Mouse (Mus musculus): ENCODE data around the gene Gm42957.
"Not testable (repeated sequence)": the region's sequence is repeated elsewhere in the genome, so short reads cannot be mapped to it uniquely, and the experiment has no call there.

Gm42957 gene

DNA sequence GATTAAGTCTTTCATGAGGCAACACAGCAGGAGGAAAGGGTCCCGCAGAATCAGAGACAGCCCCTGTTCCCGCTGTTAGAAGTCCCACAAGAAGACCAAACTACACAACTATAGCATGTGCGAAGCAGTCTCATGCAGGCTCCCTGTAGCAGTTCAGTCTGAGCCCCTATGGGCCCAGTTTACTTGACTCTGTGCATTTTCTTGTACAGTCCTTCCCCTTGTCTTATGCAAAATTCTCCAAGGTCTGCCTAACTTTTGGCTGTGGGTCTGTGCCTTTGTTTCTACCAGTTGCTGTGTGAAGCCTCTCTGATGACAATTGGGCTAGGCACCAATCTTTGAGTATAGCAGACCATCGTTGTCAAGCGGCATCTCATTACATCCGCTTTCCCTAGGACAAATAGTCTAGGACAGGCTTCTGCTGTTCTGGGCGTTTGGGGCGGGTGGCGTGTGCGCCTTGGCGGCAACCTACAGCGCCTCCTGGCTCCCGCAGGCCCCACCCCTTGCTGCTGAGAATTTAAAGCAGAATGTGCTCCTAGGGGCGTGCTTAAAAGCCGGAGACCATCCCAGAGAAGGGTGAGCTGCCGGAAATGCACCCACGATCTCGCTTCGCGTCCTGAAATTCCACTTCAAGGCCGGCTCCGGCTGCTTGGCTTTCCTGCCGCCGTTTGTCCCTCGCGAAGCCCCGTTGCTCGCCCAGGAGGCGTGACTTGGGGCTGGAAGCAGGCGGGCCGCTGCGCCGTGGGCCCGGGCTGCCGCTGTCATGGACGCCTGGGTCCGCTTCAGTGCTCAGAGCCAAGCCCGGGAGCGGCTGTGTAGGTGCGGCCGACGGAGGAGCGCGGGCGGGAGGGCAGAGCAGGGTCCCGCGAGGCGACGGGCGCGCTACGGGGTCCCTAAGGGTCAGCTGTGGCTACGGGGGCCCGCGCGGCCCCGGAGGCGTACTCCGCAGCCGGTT lies at the start of gene Gm42957, which contains the start of gene Pex11b:
TSS of gene Gm42957 (plus strand) at position 547 of the 952 bp plus-strand sequence.
TSS of gene Pex11b (plus strand) at position 449 of the 952 bp plus-strand sequence.
- DNase-seq (ENCODE audit: low read depth): peak; percentile 89

DNA sequence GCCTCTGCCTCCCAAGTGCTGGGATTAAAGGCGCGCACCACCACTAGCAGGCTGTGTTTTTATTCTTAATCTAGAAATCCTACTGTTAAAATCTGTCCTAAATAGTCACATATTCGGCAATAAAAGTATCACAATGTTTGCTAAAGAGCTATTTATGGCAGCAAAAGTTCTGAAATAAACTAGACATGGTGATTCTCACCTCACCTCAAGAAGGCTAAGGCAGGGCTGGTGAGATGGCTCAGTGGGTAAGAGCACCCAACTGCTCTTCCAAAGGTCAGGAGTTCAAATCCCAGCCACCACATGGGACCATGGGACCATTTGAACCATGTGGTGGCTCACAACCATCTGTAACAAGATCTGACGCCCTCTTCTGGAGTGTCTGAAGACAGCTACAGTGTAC lies 44.6 kb upstream of the Gm42957 start:
- DNase-seq (ENCODE audit: low read depth): no peak

DNA sequence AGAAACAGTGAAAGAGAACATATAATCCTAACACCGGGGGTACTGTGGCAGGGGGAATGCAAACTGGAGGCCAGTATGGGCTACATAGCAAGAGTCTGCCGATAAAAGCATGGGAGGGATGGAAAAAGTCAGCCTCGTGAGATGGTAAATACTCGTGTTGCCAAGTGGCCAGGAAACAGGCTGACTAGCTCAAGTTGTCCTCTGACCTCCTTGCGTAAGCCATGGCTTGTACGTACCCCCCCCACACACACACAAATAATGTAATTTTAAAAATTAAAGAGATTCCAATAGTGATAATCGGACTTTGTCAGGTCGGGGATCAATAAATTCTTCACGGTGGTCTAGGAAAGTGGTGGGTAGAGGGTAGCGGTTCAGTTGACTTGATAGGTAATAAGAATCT lies 41.9 kb upstream of the Gm42957 start:
- peak; percentile 79 for DNase-seq (ENCODE audit: low read depth)

DNA sequence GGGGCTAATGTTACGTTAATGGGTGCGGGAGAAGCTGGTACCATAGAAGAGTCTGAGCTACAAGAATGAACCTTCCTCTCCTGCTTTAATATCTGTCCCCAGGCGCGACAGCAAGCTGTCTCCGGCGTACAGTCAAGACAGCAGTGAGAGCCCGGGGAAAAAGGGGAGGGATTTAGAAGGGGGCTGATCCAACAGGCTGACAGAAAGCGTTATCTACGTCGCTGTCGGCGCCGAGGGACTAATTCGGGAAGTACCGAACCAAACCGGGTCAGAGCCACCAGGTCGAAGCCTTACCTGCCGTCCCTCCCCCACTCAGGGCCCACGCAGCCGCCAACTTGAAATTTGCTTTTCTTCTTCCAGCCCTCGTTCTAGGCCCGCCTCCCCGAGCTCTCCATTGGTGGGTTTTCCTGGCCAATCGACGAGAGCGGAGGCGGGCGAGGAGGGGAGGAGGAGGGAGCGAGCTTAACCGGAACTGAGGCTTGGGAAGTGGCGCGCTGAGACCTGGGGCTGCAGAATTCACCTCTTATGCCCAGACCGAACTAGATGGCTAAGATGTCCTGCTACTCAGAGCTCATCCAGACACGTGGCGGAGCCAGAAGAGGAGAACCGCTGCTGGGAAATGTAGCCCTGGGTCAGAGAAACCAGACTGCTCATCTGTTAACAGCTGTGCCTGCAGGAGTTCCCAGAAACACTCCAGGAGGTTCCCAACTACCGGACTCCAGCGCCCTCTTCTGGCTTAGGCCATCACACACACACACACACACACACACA lies 41.3 kb upstream of the Gm42957 start, which contains the start of gene Polr3gl:
TSS of gene Polr3gl (minus strand) at position 392 of the 771 bp plus-strand sequence.
- DNase-seq (ENCODE audit: low read depth): peak; percentile 96

DNA sequence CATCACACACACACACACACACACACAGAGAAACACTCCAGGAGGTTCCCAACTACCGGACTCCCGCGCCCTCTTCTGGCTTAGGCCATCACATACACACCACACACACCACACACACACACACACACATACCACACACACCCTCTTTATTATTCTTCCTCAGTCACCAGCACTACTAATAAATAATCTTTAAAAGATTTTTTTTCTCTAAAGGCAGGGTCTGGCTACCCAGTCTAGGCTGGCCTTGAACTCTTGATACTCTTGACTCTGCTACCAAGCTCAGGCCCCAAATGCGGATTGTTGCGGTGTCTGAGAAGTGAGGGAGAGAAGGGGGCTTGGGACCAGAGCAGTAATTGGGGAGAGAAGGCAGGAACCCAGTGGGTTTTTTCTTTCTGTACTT lies 40.4 kb upstream of the Gm42957 start:
- DNase-seq (ENCODE audit: low read depth): peak; percentile 22

DNA sequence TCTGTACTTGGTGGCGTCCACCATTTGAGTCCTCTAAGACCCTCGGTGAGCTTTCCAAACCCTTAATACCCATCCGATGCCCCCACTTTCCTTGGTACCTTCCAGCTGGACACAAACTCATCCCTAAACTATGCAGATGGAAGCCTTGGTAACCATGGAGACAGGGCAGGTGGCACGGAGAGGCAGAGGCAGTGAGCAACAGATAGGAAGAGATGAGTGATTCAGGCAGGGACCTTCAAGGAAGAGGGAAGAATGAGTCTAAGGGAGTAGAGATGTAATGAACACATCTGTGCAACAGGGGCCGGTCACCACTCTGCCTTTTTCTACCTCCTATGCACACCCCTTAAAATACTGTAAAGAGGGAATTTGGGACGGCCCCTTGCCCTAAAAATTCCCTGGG lies 39.6 kb upstream of the Gm42957 start:
- no peak for DNase-seq (ENCODE audit: low read depth)

DNA sequence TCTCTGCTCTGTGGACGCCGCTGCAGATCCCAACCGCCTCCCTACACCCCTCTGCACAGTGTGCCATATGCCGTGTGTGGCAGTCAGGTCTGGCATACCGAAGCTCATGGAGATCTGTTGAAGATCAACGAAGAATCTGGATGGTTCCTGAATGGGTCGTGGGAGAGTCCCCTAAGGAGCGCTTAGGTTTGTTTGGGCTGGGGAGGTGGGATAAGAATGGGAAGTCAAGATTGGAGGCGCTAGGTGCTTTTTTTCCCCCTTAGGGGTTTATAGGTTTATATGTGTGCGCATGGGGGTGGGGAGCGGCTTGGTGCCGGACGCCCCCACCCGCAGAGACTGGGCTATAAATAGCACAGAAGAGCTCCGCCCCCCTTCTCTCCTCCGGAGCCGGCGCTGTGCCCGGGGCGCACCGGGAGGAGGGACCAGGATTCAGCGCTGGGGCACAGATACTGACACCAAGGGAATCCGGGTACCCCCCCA lies 39.0 kb upstream of the Gm42957 start, which contains the start of gene Ankrd34a:
TSS of gene Ankrd34a (plus strand) at position 409 of the 480 bp plus-strand sequence.
- DNase-seq (ENCODE audit: low read depth): no peak

DNA sequence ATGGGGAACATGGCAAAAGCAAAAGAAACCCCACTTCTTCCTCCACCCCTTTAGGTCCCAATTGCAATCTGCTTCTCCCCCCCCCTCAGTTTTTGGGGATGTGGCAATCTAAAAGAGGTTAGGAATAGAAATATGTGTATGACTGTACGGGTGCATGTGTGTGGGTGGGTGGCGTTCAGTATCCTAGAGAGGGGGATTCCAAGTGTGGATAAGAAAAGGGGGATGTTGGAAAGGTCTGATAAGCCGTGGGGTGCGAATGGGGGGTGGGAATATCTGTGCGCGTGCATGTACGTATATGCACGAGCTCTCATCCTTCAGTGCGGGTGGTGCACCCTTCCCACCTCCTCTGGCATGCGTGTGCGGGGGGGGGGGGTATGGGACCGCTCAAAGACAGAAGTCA lies 38.4 kb upstream of the Gm42957 start:
- DNase-seq (ENCODE audit: low read depth): no peak

DNA sequence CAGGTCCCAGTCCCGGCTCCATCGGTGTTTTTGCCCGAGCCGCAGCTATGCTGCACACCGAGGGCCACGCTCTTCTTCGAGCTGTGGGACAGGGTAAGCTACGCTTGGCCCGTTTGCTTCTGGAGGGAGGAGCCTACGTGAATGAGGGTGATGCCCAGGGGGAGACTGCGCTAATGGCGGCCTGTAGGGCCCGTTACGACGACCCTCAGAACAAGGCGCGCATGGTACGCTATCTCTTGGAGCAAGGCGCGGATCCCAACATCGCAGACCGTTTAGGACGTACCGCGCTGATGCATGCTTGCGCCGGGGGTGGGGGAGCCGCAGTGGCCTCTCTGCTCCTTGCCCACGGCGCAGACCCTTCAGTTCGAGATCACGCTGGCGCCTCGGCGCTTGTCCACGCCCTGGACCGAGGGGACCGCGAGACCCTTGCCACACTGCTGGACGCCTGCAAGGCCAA lies 37.8 kb upstream of the Gm42957 start:
- DNase-seq (ENCODE audit: low read depth): no peak

DNA sequence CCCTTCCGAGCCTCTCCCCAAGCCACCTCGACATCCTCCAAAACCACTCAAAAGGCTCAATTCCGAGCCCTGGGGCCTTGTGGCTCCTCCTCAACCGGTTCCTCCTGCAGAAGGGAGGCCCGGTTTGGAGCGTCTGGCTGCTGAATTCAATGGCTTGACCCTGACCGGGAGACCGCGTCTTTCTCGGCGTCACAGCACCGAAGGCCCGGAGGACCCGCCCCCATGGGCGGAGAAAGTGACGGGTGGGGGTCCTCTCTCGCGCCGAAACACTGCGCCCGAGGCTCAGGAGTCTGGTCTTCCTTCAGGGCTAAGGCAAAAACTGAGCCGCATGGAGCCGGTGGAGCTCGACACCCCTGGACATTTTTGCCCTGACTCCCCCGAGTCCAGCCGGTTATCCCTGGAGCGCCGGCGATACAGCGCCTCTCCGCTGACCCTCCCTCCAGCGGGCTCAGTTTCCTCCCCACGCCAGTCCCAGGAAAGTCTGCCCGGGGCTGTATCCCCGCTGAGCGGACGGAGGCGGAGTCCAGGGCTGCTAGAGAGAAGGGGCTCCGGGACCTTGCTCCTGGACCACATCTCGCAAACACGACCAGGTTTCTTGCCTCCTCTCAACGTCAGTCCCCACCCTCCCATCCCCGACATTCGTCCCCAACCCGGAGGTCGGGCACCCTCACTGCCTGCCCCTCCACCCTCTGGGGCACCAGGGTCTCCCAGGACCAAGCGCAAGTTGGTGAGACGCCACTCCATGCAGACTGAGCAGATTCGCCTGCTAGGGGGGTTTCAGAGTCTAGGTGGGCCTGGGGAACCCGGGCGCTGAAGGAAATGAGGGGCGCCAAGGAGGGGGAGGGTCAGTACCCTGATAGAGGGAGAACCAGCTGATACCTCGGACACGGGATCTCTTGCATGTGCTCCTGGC lies 36.9 kb upstream of the Gm42957 start:
- no peak for DNase-seq (ENCODE audit: low read depth)

DNA sequence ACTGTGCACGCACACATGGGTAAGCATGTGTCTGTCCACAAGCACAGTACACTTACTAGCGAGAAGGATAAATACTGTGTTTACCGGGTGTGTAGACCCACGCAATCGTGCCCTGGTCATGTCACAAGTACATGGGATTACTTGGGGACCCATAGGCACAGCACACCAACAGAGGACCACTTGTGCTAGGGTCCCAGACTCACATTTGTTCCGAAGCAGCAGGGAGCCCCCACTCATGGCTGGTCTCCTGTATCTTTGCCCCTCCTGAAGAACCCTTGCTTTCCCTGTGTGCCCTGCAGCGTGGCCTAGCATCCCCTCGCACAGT lies 36.2 kb upstream of the Gm42957 start:
- DNase-seq (ENCODE audit: low read depth): no peak

DNA sequence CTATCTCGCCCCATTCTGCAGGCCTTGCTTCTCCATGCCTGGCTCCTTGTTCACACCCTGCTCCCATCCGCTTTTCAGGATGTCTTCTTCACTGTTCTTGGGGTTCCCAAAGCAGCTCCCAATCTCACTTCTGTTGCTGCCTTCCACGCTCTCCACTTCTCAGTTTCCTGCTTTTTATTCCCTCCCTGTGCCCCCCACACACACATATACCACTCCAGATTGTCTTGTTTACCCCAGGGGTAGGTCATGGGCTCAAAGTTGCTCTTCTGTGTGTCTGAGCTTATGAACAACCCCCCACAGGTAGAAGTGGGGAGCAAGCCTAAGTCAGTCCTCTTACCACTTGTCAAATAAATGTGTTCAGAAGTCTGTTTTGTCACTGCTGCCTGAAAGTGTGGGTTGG lies 35.9 kb upstream of the Gm42957 start:
- no peak for DNase-seq (ENCODE audit: low read depth)

DNA sequence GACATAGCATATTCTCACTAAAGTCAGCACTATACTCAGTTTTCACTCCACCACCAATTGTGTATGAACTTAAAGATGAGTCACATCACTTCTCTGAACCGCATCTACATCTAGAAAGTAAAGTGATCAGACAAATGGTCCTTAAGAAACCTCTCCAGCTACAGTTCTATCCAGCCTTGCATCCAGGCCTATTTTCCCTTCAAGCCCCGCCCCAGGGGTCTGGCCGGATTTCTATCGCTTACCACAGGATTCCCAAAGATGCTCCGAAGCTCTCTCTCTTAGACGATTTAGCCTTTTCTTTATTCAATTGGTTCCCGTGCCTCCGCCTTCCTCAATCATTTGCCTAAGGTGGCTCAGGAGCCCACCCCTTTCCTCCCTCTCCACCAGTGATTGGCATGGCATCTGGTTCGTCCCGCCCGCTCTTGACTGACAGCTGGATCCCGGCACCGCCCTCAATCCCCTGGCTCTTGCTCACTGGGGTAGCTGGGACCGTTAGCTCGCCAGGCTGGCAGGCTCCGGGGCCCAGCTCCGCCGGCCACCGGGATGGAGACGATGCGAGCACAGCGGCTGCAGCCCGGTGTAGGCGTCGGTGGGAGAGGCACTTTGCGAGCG lies 34.5 kb upstream of the Gm42957 start, which contains the start of gene Lix1l:
TSS of gene Lix1l (plus strand) at position 511 of the 612 bp plus-strand sequence.
- peak; percentile 97 for DNase-seq (ENCODE audit: low read depth)

DNA sequence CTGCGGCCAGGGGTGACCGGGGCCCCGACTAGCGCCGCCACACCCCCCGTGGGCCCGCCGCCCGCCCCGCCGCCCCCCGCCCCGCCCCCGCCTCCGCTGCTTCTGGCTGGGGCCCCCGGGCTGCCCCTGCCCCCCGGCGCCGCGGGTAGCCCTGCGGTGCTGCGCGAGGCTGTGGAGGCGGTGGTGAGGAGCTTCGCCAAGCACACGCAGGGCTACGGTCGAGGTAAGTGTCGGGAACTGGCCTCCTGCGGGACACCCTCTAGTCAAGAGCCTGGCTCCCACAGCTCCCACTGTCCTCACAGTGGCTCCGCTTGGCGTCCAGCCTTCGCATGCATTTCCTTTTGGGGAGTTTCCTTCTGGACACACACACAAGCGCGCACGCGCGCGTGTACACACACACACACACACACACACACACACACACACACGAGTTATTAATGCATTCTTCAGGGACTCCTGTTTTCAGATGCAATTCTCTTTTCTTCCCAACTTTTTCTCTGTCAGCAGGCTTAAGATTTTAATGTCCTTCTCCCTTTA lies 34.0 kb upstream of the Gm42957 start:
- peak; percentile 78 for DNase-seq (ENCODE audit: low read depth)

DNA sequence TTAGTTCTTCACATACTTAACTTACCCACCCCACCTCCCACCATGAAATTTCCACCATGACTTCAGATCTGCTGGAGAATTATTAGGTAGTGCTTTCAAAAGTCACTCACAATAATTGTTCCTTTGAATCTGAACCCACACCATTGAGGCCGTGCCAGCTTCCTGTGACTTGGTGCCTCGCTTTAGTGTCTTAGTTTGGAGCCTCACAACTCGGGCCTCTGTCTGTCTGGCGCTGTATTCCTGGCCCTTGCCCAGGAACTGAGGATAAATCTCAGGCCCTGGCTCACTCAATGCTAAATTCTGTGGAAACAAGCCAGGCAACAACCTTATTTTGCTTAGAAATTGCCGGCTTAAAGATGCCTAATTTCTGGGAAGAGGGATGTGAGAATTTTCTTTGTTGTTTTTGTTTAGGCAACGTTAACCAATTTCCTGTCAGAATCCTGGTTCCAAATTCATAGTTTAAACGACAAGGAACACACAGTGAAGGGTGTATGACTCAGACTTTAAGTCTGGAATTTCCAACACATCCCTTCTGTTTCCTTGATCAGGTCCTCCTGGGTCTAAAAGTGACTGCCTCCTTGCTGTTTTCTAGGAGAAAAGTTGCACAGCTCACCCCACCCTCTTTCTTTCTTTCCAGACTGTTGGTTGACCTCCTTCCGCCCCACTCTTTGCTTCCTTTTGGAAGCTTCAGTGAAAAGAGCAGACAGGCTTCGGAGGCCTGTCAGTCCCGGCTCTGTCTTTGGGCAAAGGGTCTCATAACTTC lies 33.2 kb upstream of the Gm42957 start:
- peak; percentile 10 for DNase-seq (ENCODE audit: low read depth)

DNA sequence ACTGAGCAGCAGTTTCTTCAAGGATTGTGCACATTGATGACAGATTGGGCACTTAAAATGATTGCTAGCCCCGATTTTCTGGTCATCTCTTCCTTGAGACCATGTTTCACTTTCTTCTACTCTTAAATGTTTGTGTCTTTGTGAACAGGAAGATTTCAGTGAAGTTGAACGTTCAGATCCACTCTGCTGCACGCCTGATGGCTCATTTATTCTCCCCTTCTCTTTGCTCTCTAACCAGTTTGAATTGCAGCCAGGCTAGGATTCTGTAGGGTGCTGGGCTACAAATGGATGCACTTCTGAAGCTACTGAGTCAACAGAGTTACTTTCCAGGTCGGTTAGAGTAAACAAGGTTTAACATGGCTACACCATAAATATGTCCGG lies 32.6 kb upstream of the Gm42957 start:
- no peak for DNase-seq (ENCODE audit: low read depth)

DNA sequence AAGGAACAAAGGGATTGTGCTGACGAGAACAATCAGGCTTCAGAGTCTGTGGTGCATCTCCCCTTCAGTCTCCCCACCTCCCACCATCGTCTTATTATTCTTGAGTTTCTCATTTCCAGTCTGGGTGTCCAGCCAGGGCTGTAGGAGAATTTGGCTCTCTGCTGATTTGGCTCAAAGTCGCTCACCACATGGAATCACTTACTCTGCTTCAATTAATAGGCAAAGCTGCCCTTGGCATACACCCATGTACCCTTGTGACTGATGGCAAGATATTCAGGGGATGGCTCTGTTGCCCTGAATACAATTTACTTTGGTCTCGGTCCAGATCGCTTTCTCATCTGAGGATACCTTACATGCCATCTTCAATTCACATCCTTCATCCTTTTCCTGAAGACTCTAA lies 32.0 kb upstream of the Gm42957 start:
- DNase-seq (ENCODE audit: low read depth): no peak

DNA sequence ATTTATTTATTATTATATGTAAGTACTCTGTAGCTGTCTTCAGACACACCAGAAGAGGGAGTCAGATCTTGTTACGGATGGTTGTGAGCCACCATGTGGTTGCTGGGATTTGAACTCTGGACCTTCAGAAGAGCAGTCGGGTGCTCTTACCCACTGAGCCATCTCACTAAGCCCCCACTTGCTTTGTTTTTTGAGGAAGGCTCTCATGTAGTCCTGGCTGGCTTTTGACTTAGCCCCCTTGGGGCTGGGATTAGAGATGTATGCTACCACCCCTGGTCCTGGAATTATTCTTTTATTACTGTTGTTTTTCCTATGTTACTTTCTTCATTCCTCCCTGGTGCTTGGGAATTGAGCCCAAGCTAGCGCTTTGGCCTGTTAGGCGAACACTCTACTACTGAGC lies 29.3 kb upstream of the Gm42957 start:
- DNase-seq (ENCODE audit: low read depth): not testable (repeated sequence)

DNA sequence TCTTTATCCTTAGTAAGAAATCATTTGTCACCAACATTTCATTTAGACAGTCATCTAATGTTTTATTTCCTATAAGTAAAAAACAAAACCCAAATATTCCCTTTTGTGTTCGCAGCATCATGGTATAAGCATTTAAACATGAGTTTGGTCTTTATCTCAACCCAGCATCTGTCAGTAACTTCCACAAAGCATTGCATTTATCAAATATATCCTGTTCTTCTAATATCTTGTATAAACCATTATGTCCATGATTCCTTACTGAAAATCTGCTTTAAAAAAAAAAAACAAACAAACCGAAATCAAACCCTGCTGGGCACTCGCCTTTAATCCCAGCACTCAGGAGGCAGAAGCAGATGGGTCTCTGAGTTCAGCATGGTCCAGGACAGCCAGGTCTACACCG lies 28.7 kb upstream of the Gm42957 start:
- peak; percentile 12 for DNase-seq (ENCODE audit: low read depth)

DNA sequence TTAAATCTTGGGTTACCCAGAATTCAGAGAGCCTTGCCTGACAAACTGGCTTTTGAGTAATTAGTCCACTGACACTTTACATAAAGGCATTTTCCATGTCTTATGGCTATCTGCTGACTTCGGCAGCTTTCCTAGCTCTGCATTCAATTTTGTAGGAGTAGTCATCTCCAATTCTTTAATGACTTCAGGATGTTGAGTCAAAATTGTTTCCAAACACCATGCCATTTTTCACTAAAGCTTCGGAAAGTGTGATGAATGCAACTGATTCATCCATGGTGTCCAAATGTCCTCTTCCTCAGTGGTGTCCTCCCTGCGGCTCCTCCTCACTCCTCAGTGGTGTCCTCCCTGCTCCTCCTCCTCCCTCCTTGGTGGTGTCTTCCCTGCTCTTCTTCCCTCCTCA lies 17.3 kb upstream of the Gm42957 start:
- no peak for DNase-seq (ENCODE audit: low read depth)

All from 416B (cell line).